Mouse (Mus musculus): ENCODE measurements around the gene Rsrp1. TPM values are rescaled to one million over a fixed set of nuclear protein-coding genes. Genes with fewer than 3 reads are reported as not detected.

Rsrp1 gene
- polyA plus RNA-seq (2012; fragmentation: generic; extraction: Trizol): 10 to 100 TPM in 1 of 2 experiments, 1 to 10 TPM in 1; 7.8 to 80.6 TPM

DNA sequence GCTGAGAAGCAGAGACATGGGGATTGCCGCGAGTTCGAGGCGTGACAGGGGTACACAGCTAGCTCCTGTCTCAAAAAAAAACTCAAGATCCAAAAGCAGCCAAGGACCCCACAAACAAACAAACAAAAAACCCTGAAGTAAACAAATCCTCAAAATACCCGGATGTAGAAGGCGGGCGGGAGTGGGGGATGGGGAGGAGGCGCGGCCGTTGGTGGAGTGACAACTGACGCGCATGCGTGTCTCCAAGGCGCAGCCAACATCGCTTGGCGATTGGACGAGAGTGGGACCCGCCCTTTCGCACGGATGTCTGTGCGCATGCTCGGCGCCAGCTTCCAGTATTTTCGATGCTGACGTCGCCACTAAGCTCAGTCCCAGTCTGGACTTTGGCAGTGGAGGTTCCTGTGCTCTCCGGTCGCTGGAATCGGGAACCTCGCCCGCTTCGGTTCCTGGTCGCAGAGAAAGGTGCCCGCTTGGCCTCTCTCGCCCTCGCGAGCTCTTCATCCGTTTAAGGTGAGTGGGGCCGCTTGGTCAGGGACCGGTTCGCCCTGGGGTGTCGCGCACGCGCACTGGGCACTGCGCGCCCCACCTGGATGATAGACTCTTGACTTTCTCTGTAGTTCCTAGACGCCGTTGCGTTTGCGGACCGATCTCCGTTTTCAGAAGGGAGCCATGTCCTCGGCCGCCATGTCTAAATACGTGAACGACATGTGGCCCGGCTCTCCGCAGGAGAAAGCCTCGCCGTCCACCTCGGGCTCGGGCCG lies at the start of gene Rsrp1:
Gene Rsrp1 (plus strand): TSS at position 335 of the 761 bp plus-strand sequence.

DNA sequence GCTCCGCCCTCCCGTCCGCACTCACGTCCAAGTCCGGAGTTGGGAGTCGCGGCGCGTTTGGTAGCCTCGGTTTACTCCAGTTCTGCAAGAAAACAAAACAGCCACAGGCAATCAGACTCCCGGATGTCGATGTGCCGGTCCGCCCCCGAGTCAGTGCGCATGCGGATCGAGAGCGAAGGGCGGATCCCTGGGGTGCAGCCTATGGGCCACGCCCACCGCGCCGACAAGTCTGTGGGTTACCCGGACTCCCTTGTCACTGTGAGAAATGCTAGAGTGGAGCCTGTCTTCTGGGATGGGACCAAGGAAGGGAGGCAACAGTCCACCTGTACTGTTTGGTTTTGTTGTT lies 8.6 kb upstream of the Rsrp1 start, which contains the start of gene Tmem50a:
Gene Tmem50a (minus strand): TSS at position 161 of the 346 bp plus-strand sequence.

DNA sequence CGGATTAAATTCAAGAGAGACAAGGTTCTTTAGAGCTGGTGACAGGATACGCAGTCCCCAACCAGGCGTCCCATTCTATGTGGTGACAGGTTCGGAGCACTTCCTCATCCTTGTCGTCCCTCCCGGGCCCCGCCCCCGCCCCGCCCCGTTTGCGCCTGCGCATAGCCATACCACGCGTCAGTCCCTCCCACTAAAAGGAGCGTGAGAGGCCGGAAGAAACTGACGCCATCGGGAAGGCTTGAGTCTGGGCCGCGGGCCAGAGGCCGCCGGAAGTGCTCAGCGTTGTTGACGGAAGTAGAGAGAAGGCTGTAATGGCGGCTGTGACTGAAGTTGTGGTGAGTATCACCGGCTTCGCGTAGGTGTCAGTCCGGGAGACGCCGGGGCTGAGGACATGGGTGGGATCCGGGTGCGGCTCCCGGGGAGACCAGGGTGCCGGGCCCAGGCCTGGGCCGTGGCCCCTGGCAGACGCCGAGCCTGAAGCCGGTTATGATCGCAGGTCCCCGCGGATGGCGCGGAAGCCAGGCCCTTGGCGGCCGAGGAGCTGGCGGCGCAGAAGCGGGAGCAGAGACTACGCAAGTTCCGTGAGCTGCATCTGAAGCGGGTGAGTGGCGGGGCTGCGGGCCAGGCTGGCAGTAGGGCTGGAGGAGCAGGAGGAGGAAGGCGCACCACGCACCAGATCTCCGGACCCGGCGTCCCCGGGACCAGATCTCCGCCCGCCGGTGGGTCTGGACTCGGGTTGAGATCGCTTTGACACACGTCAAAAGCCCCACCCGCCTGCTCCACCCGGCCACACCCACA lies 7.5 kb downstream of the Rsrp1 start, which contains the start of gene Syf2:
Gene Syf2 (plus strand): TSS at position 215 of the 798 bp plus-strand sequence.

Other genes starting within 250 kb of the Rsrp1 start
- gene Man1c1, start 219.3 kb upstream of the Rsrp1 start, polyA plus RNA-seq (2012; fragmentation: generic; extraction: Trizol): 10 to 100 TPM in 1 of 2 experiments, under 1 TPM in 1; 0.80 to 20.9 TPM
- gene Ldlrap1, start 155.6 kb upstream of the Rsrp1 start, polyA plus RNA-seq (2012; fragmentation: generic; extraction: Trizol): 10 to 100 TPM in 1 of 2 experiments, 1 to 10 TPM in 1; 9.8 to 16.4 TPM
- gene Maco1, start 70.2 kb upstream of the Rsrp1 start, polyA plus RNA-seq (2012; fragmentation: generic; extraction: Trizol): 10 to 100 TPM in 1 of 2 experiments, 1 to 10 TPM in 1; 2.5 to 22.3 TPM
- gene Rhd, start 59.1 kb upstream of the Rsrp1 start, polyA plus RNA-seq (2012; fragmentation: generic; extraction: Trizol): under 1 TPM; 0.18 to 0.81 TPM
- 100 to 1,000 TPM in 1 of 2 experiments, 10 to 100 TPM in 1; 47.3 to 146 TPM for gene Tmem50a, start 8.6 kb upstream of the Rsrp1 start, polyA plus RNA-seq (2012; fragmentation: generic; extraction: Trizol)
- 10 to 100 TPM; 23.0 to 44.1 TPM for gene Syf2, start 7.3 kb downstream of the Rsrp1 start, polyA plus RNA-seq (2012; fragmentation: generic; extraction: Trizol)
- 10 to 100 TPM in 1 of 2 experiments, 1 to 10 TPM in 1; 8.6 to 10.3 TPM for gene Runx3, start 197.1 kb downstream of the Rsrp1 start, polyA plus RNA-seq (2012; fragmentation: generic; extraction: Trizol)